Mouse (Mus musculus): ENCODE results near the gene Aasdh. TPM values are rescaled to one million over a fixed set of nuclear protein-coding genes. Genes with fewer than 3 reads are reported as not detected.

Aasdh gene
- polyA plus RNA-seq (2014; fragmentation: Nextera tagmentation; extraction: Ambion mirVana), result 18.2 and 18.4 TPM in 2 replicates

GRCm38 (mm10) chr5:76905405-76906154, at the start of gene Aasdh:
Gene Aasdh (minus strand): TSS chr5:76905514.
- peak; percentile 96 for DNase-seq (ENCODE audit: low spot score)
- no peaks in the 10 kb centered on the region for H3K9me3 ChIP-seq (replicated peaks; ENCODE audit: control insufficient read depth, low read length)
- 1% methylated on average over 47 of the region's 47 CpGs for WGBS
- peak within 1 kb of the TSS; percentile 85 for H3K9ac ChIP-seq (ENCODE audit: low read length)
- peaks cover 6% of the 10 kb centered on the region; the same call in 1 of the 2 replicates for H3K4me1 ChIP-seq (ENCODE audit: control insufficient read depth, insufficient read depth, low read length)
- peak within 1 kb of the TSS; percentile 68 for H3K4me3 ChIP-seq (ENCODE audit: low read depth, low read length)
- no peaks in the 10 kb centered on the region for H3K36me3 ChIP-seq (ENCODE audit: control insufficient read depth, insufficient read depth, low read length)
- ATAC-seq, result peak; percentile 99
- H3K27ac ChIP-seq (ENCODE audit: low read depth, low read length), result peak within 1 kb of the TSS; percentile 80
- no peaks in the 10 kb centered on the region for H3K27me3 ChIP-seq (replicated peaks; ENCODE audit: control insufficient read depth, insufficient read depth, low read length)
- H3K4me2 ChIP-seq (ENCODE audit: low read length), result peak within 1 kb of the TSS; percentile 74

- Histone ChIP-seq H3K9ac (ENCODE audit: low read length) (no peak overlapping the region), H3K27me3 (replicated peaks; ENCODE audit: control insufficient read depth, insufficient read depth, low read length) (no peaks in the 10 kb centered on the region), H3K9me3 (replicated peaks; ENCODE audit: control insufficient read depth, low read length) (no peaks in the 10 kb centered on the region), H3K4me2 (ENCODE audit: low read length) (no peak overlapping the region), H3K4me3 (ENCODE audit: low read depth, low read length) (no peak overlapping the region), H3K4me1 (ENCODE audit: control insufficient read depth, insufficient read depth, low read length) (peaks cover 16% of the 10 kb centered on the region; the same call in 1 of the 2 replicates), H3K36me3 (ENCODE audit: control insufficient read depth, insufficient read depth, low read length) (peaks cover 36% of the 10 kb centered on the region), H3K27ac (ENCODE audit: low read depth, low read length) (no peak overlapping the region)
- no peak for ATAC-seq
- 86% methylated on average over 6 of the region's 6 CpGs for WGBS
- no peak for DNase-seq (ENCODE audit: low spot score)
Measured at GRCm38 (mm10) chr5:76954271-76954900, 49.1 kb upstream of the Aasdh start.

- no peaks in the 10 kb centered on the region for H3K9me3 ChIP-seq (replicated peaks; ENCODE audit: control insufficient read depth, low read length)
- H3K27ac ChIP-seq (ENCODE audit: low read depth, low read length), result no peak overlapping the region
- H3K4me3 ChIP-seq (ENCODE audit: low read depth, low read length), result no peak overlapping the region
- no peak overlapping the region for H3K9ac ChIP-seq (ENCODE audit: low read length)
- ATAC-seq (no peak), DNase-seq (ENCODE audit: low spot score) (no peak)
- no peaks in the 10 kb centered on the region for H3K27me3 ChIP-seq (replicated peaks; ENCODE audit: control insufficient read depth, insufficient read depth, low read length)
- H3K36me3 ChIP-seq (ENCODE audit: control insufficient read depth, insufficient read depth, low read length), result peaks cover 31% of the 10 kb centered on the region
- peaks cover 16% of the 10 kb centered on the region; the same call in 1 of the 2 replicates for H3K4me1 ChIP-seq (ENCODE audit: control insufficient read depth, insufficient read depth, low read length)
- 76% methylated on average over 3 of the region's 3 CpGs for WGBS
- H3K4me2 ChIP-seq (ENCODE audit: low read length), result no peak overlapping the region
Measured at GRCm38 (mm10) chr5:76953794-76954193, 48.5 kb upstream of the Aasdh start.

- peaks cover 20% of the 10 kb centered on the region for H3K36me3 ChIP-seq (ENCODE audit: control insufficient read depth, insufficient read depth, low read length)
- peak overlapping the region; percentile 61 for H3K9ac ChIP-seq (ENCODE audit: low read length)
- ATAC-seq, result no peak
- no peaks in the 10 kb centered on the region for H3K27me3 ChIP-seq (replicated peaks; ENCODE audit: control insufficient read depth, insufficient read depth, low read length)
- H3K27ac ChIP-seq (ENCODE audit: low read depth, low read length), result peak overlapping the region; percentile 49; the same call in 1 of the 2 replicates
- DNase-seq (ENCODE audit: low spot score), result no peak
- peaks cover 16% of the 10 kb centered on the region; the same call in 1 of the 2 replicates for H3K4me1 ChIP-seq (ENCODE audit: control insufficient read depth, insufficient read depth, low read length)
- WGBS, result 12% methylated on average over 7 of the region's 7 CpGs
- no peaks in the 10 kb centered on the region for H3K9me3 ChIP-seq (replicated peaks; ENCODE audit: control insufficient read depth, low read length)
- peak overlapping the region; percentile 88 for H3K4me2 ChIP-seq (ENCODE audit: low read length)
- peak overlapping the region; percentile 57 for H3K4me3 ChIP-seq (ENCODE audit: low read depth, low read length)
Measured at GRCm38 (mm10) chr5:76952112-76953040, 47.1 kb upstream of the Aasdh start.

GRCm38 (mm10) chr5:76951106-76952027, 46.1 kb upstream of the Aasdh start, which contains the start of the genes Paics and Ppat:
Gene Paics (plus strand): TSS chr5:76951307.
Gene Ppat (minus strand): TSS chr5:76951578.
- H3K36me3 ChIP-seq (ENCODE audit: control insufficient read depth, insufficient read depth, low read length), result peaks cover 10% of the 10 kb centered on the region
- H3K27ac ChIP-seq (ENCODE audit: low read depth, low read length), result peak within 1 kb of the TSS; percentile 76
- ATAC-seq, result peak; percentile 97
- WGBS, result under 1% methylated on average over 78 of the region's 81 CpGs
- peak; percentile 99 for DNase-seq (ENCODE audit: low spot score)
- H3K27me3 ChIP-seq (replicated peaks; ENCODE audit: control insufficient read depth, insufficient read depth, low read length), result no peaks in the 10 kb centered on the region
- peak within 1 kb of the TSS; percentile 61 for H3K9ac ChIP-seq (ENCODE audit: low read length)
- peak within 1 kb of the TSS; percentile 57 for H3K4me3 ChIP-seq (ENCODE audit: low read depth, low read length)
- peaks cover 16% of the 10 kb centered on the region; the same call in 1 of the 2 replicates for H3K4me1 ChIP-seq (ENCODE audit: control insufficient read depth, insufficient read depth, low read length)
- peak within 1 kb of the TSS; percentile 88 for H3K4me2 ChIP-seq (ENCODE audit: low read length)
- H3K9me3 ChIP-seq (replicated peaks; ENCODE audit: control insufficient read depth, low read length), result no peaks in the 10 kb centered on the region

- H3K9me3 ChIP-seq (replicated peaks; ENCODE audit: control insufficient read depth, low read length), result no peaks in the 10 kb centered on the region
- H3K9ac ChIP-seq (ENCODE audit: low read length), result peak overlapping the region; percentile 61
- peak overlapping the region; percentile 75 for H3K27ac ChIP-seq (ENCODE audit: low read depth, low read length)
- peaks cover 19% of the 10 kb centered on the region; the same call in 1 of the 2 replicates for H3K4me1 ChIP-seq (ENCODE audit: control insufficient read depth, insufficient read depth, low read length)
- WGBS, result 1% methylated on average over 24 of the region's 24 CpGs
- H3K4me2 ChIP-seq (ENCODE audit: low read length), result peak overlapping the region; percentile 88
- no peaks in the 10 kb centered on the region for H3K27me3 ChIP-seq (replicated peaks; ENCODE audit: control insufficient read depth, insufficient read depth, low read length)
- 0 out of 2 replicates have a peak, but pooled peaks cover 9% of the 10 kb centered on the region for H3K36me3 ChIP-seq (ENCODE audit: control insufficient read depth, insufficient read depth, low read length)
- DNase-seq (ENCODE audit: low spot score) (peak; percentile 5), ATAC-seq (no peak)
- peak overlapping the region; percentile 57 for H3K4me3 ChIP-seq (ENCODE audit: low read depth, low read length)
Measured at GRCm38 (mm10) chr5:76950343-76951105, 45.2 kb upstream of the Aasdh start.

GRCm38 (mm10) chr5:76947758-76948157, 42.4 kb upstream of the Aasdh start:
- no peak for DNase-seq (ENCODE audit: low spot score)
- Histone ChIP-seq H3K4me1 (ENCODE audit: control insufficient read depth, insufficient read depth, low read length) (peaks cover 18% of the 10 kb centered on the region; the same call in 1 of the 2 replicates), H3K27me3 (replicated peaks; ENCODE audit: control insufficient read depth, insufficient read depth, low read length) (no peaks in the 10 kb centered on the region), H3K9me3 (replicated peaks; ENCODE audit: control insufficient read depth, low read length) (no peaks in the 10 kb centered on the region), H3K27ac (ENCODE audit: low read depth, low read length) (no peak overlapping the region), H3K9ac (ENCODE audit: low read length) (no peak overlapping the region), H3K36me3 (ENCODE audit: control insufficient read depth, insufficient read depth, low read length) (0 out of 2 replicates have a peak, but pooled peaks cover 3% of the 10 kb centered on the region), H3K4me3 (ENCODE audit: low read depth, low read length) (no peak overlapping the region), H3K4me2 (ENCODE audit: low read length) (no peak overlapping the region)
- WGBS, result 96% methylated on average over 4 of the region's 4 CpGs
- ATAC-seq, result no peak
